Mouse (Mus musculus) urinary bladder, postnatal 36 days (tissue): Measurements from ENCODE around the gene Gpld1.

Experiments used
- DNase-seq, 2 experiments: peaks; one replicate each; pipeline ENCODE4 v3.0.0; 2022; ENCODE audit warnings: low spot score in 2 of 2, mixed read lengths in 1 of 2

Gpld1 gene

DNA sequence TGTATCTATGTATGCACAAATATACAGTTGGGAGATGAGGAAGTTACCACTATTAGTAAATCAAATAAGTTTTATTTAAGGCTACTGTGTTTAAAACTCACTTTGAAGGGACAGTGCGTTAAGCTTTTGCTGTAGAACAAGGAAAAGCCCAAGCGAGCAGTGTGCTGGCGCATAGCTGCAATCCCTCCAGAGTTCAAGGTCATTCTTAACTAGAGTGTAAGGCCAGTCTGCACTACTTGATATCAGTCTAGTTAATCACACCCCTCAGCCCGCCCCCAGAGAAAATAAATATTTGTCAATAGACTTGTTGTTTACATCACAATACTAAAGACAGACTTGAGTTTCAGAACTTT is 77.6 kb downstream of the Gpld1 start:
- DNase-seq, result no peak

GRCm38 (mm10) chr13:25022386-25022785 is 79.4 kb downstream of the Gpld1 start:
- no peak for DNase-seq

- no peak for DNase-seq
Observed at GRCm38 (mm10) chr13:25023129-25023528, 80.2 kb downstream of the Gpld1 start.

DNA sequence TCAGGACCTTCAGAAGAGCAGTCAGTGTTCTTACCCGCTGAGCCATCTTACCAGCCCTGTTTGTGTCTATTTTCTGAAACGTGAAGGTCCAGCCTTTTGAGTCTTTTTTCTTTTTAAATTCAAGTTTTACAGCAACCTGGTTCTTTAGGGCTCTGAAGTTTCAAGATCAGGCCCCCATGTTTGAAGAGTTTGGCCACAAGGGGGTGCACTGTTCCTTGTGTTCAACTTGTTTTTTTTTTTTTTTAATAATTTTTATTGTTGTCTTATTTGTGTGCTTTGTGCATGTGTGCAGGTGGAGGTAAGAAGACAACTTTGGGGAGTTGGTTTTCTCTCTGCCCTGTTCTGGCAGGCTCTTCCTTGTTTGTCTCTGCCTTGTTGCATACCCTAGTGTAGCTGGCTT is 81.7 kb downstream of the Gpld1 start:
- no peak for DNase-seq

- no peak for DNase-seq
Observed at GRCm38 (mm10) chr13:25026409-25027113, 83.6 kb downstream of the Gpld1 start.

GRCm38 (mm10) chr13:25027114-25027425 is 84.1 kb downstream of the Gpld1 start:
- no peak for DNase-seq

DNA sequence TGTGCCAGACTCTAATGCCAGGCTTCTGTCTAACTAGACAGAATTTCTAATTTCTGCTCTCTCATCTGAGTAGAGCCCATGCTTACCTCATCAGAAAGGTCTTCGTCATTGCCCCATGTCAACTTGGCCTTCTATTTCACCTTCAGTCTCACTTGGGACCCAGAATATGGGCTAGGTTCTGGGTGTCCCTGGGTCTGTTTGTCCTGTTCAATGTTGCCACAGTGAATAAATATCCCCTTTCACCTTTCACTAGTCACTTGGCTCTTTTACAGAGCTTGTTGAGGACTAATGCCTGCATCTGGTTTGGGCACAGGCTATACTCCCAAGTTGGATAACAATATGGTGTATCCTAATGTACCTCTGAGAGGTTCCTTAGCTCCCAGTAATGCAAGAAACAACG is 96.5 kb downstream of the Gpld1 start:
- DNase-seq, result no peak
